Mouse (Mus musculus) megakaryocyte, embryonic 14.5 days (primary cell): ENCODE measurements around the gene Klhl40.

ENCODE experiments used
- FLI1 ChIP-seq: IDR thresholded peaks from 2 replicates; pipeline ENCODE4 v1.6.1; 2012; ENCODE audit warnings: low read length, inconsistent platforms, mixed read lengths
- GATA1 ChIP-seq: IDR thresholded peaks from 3 replicates; pipeline ENCODE4 v1.6.1; 2012; ENCODE audit warnings: mixed read lengths, low read length, inconsistent platforms, borderline replicate concordance

DNA sequence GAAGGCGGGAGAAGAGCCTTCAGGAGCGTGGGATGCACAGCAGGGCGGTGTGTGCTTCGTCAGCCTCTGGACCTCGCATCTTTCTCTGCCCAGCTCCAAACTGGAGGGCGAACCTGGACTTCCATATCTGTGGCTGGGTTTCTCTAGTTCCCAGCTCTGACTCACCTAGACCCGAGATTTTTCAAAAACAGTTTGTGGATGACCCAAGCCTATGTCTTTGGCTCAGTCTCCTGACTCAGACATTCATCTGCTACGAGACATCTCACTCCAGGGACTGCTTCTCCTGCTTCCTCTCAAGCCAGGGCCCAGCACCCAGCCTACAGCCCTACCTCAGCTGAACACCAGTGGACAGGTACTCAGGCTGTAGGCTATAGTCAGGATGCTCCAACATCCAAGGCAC is 7.9 kb downstream of the Klhl40 start:
- TF ChIP-seq GATA1 (no peak), FLI1 (no peak)
